Mouse (Mus musculus): ENCODE measurements at regions not wholly inside any gene's neighbourhood (a gene's known extent, or its start where the extent isn't known, plus 50 kb on each side); places are given as distances from the start of the nearest gene placed in this dataset.

- DNase-seq (ENCODE audit: low read depth, low spot score): peak; percentile 6
These were observed 507.9 kb upstream of the Nudt12 start for GRCm38 (mm10) chr17:59521107-59521506.

- no peak for DNase-seq (ENCODE audit: low read depth, low spot score)
These were observed 475.2 kb upstream of the Nudt12 start for GRCm38 (mm10) chr17:59488354-59488753.
